Mouse (Mus musculus) erythroblast, embryonic 14.5 days (primary cell): Measurements from ENCODE around the gene E4f1.

Experiments used
- GATA1 ChIP-seq: IDR thresholded peaks from 2 replicates; pipeline ENCODE4 v1.6.1; 2012; ENCODE audit warnings: low read length, inconsistent platforms, mixed read lengths
- TAL1 ChIP-seq: IDR thresholded peaks from 3 replicates; pipeline ENCODE4 v1.6.1; 2012; ENCODE audit warnings: low read length, inconsistent platforms, mixed read lengths

GRCm38 (mm10) chr17:24488186-24488661 is 18.1 kb upstream of the E4f1 start, which contains the start of gene Caskin1:
- no peak for TF ChIP-seq GATA1
- TF ChIP-seq TAL1, result no peak
